Mouse (Mus musculus) hindbrain, embryonic 10.5 days (tissue): ENCODE results near the gene Cd33. TPM values are rescaled to one million over a fixed set of nuclear protein-coding genes. Genes with fewer than 3 reads are reported as not detected.

Experiments
- DNase-seq: peaks from one replicate; pipeline ENCODE4 v3.0.0-alpha.2; 2017; ENCODE audit warnings: low spot score
- H3K27ac ChIP-seq: fragments of 300-500 bp; sonication (generic); 2 replicates; pipeline ENCODE4 v1.5.1; 2016; ENCODE audit warnings: mild to moderate bottlenecking, moderate library complexity
- H3K27me3 ChIP-seq: fragments of 300-500 bp; sonication (generic); 2 replicates; pipeline ENCODE4 v1.6.1; 2016; ENCODE audit warnings: mild to moderate bottlenecking; ENCODE audit not compliant: poor library complexity, insufficient read depth, severe bottlenecking
- H3K36me3 ChIP-seq: fragments of 300-500 bp; sonication (generic); 2 replicates; pipeline ENCODE4 v1.6.1; 2016; ENCODE audit warnings: mild to moderate bottlenecking, moderate library complexity
- H3K4me1 ChIP-seq: fragments of 300-500 bp; sonication (generic); replicated peaks from 2 replicates; pipeline ENCODE4 v1.6.1; 2016; ENCODE audit warnings: mild to moderate bottlenecking
- H3K4me3 ChIP-seq: fragments of 300-500 bp; sonication (generic); 2 replicates; pipeline ENCODE4 v1.5.1; 2016; ENCODE audit warnings: mild to moderate bottlenecking, moderate library complexity
- H3K9me3 ChIP-seq: fragments of 300-500 bp; sonication (generic); 2 replicates; pipeline ENCODE4 v1.6.1; 2016; ENCODE audit warnings: mild to moderate bottlenecking, moderate library complexity
- WGBS: fragments of 180-500 bp; shearing (Covaris S2); methylation state at CpG from one replicate; pipeline ENCODE4 v1.1.7; 2016; 5-methylcytosine and 5-hydroxymethylcytosine counted together
- polyA plus RNA-seq: library from polyadenylated mRNA; unstranded; fragments of >200 nt; fragmentation: Nextera tagmentation; extraction: Ambion mirVana; gene quantifications from 2 replicates; pipeline ENCODE4 v1.2.1, GENCODE M21; 2016

Gene Cd33
- 0.61 and 1.2 TPM in 2 replicates for polyA plus RNA-seq

- Histone ChIP-seq H3K4me1 (no peaks in the 10 kb centered on the region), H3K36me3 (no peaks in the 10 kb centered on the region), H3K9me3 (no peaks in the 10 kb centered on the region), H3K27me3 (no peaks in the 10 kb centered on the region), H3K4me3 (no peak within 1 kb of the TSS), H3K27ac (no peak within 1 kb of the TSS)
- 83% methylated on average over 7 of the region's 7 CpGs for WGBS
- no peak for DNase-seq
Measured at GRCm38 (mm10) chr7:43544225-43544977, at the start of gene Cd33. Gene Cd33 (minus strand): TSS chr7:43544428.

GRCm38 (mm10) chr7:43584790-43585189, 40.6 kb upstream of the Cd33 start:
- H3K27me3 ChIP-seq, result no peaks in the 10 kb centered on the region
- H3K4me1 ChIP-seq, result peaks cover 21% of the 10 kb centered on the region
- H3K27ac ChIP-seq, result no peak overlapping the region
- peaks cover 67% of the 10 kb centered on the region for H3K36me3 ChIP-seq
- H3K4me3 ChIP-seq, result no peak overlapping the region
- 90% methylated on average over 5 of the region's 5 CpGs for WGBS
- no peak for DNase-seq
- H3K9me3 ChIP-seq, result no peaks in the 10 kb centered on the region

GRCm38 (mm10) chr7:43580526-43580925, 36.3 kb upstream of the Cd33 start:
- Histone ChIP-seq H3K4me3 (peak overlapping the region; percentile 63), H3K9me3 (no peaks in the 10 kb centered on the region), H3K27me3 (no peaks in the 10 kb centered on the region), H3K4me1 (peaks cover 21% of the 10 kb centered on the region), H3K27ac (peak overlapping the region; percentile 87), H3K36me3 (peaks cover 27% of the 10 kb centered on the region)
- DNase-seq, result no peak
- 65% methylated on average over 5 of the region's 5 CpGs for WGBS

GRCm38 (mm10) chr7:43579440-43580171, 35.4 kb upstream of the Cd33 start, which contains the start of gene Zfp719:
Gene Zfp719 (plus strand): TSS chr7:43579610.
- peak within 1 kb of the TSS; percentile 87 for H3K27ac ChIP-seq
- no peaks in the 10 kb centered on the region for H3K9me3 ChIP-seq
- peaks cover 21% of the 10 kb centered on the region for H3K4me1 ChIP-seq
- H3K27me3 ChIP-seq, result no peaks in the 10 kb centered on the region
- DNase-seq, result peak; percentile 93
- WGBS, result under 1% methylated on average over 37 of the region's 37 CpGs
- H3K36me3 ChIP-seq, result peaks cover 27% of the 10 kb centered on the region
- H3K4me3 ChIP-seq, result peak within 1 kb of the TSS; percentile 63

GRCm38 (mm10) chr7:43571216-43571615, 27.0 kb upstream of the Cd33 start:
- H3K4me3 ChIP-seq, result no peak overlapping the region
- WGBS, result 93% methylated on average over 2 of the region's 2 CpGs
- no peaks in the 10 kb centered on the region for H3K9me3 ChIP-seq
- DNase-seq, result no peak
- no peak overlapping the region for H3K27ac ChIP-seq
- H3K4me1 ChIP-seq, result no peaks in the 10 kb centered on the region
- H3K27me3 ChIP-seq, result no peaks in the 10 kb centered on the region
- H3K36me3 ChIP-seq, result peaks cover 89% of the 10 kb centered on the region

- 61% methylated on average over 6 of the region's 6 CpGs for WGBS
- Histone ChIP-seq H3K36me3 (peaks cover 29% of the 10 kb centered on the region), H3K27ac (peak overlapping the region; percentile 91), H3K9me3 (no peaks in the 10 kb centered on the region), H3K4me3 (peak overlapping the region; percentile 69), H3K27me3 (no peaks in the 10 kb centered on the region), H3K4me1 (peaks cover 15% of the 10 kb centered on the region)
- no peak for DNase-seq
Measured at GRCm38 (mm10) chr7:43563300-43563699, 19.1 kb upstream of the Cd33 start.

GRCm38 (mm10) chr7:43562651-43563070, 18.4 kb upstream of the Cd33 start:
- Histone ChIP-seq H3K4me1 (peaks cover 15% of the 10 kb centered on the region), H3K27ac (peak overlapping the region; percentile 91), H3K4me3 (peak overlapping the region; percentile 69), H3K27me3 (no peaks in the 10 kb centered on the region), H3K9me3 (no peaks in the 10 kb centered on the region), H3K36me3 (peaks cover 23% of the 10 kb centered on the region)
- under 1% methylated on average over 10 of the region's 10 CpGs for WGBS
- DNase-seq, result no peak

- no peaks in the 10 kb centered on the region for H3K27me3 ChIP-seq
- under 1% methylated on average over 27 of the region's 27 CpGs for WGBS
- peaks cover 17% of the 10 kb centered on the region for H3K36me3 ChIP-seq
- DNase-seq, result peak; percentile 91
- H3K4me3 ChIP-seq, result peak within 1 kb of the TSS; percentile 69
- peak within 1 kb of the TSS; percentile 91 for H3K27ac ChIP-seq
- H3K9me3 ChIP-seq, result no peaks in the 10 kb centered on the region
- peaks cover 15% of the 10 kb centered on the region for H3K4me1 ChIP-seq
Measured at GRCm38 (mm10) chr7:43562006-43562633, 17.9 kb upstream of the Cd33 start, which contains the start of gene Zfp658. Gene Zfp658 (plus strand): TSS chr7:43562256.

GRCm38 (mm10) chr7:43556901-43557300, 12.7 kb upstream of the Cd33 start:
- Histone ChIP-seq H3K4me1 (0 out of 2 replicates have a peak, but pooled peaks cover 2% of the 10 kb centered on the region), H3K27ac (no peak overlapping the region), H3K4me3 (no peak overlapping the region), H3K36me3 (no peaks in the 10 kb centered on the region), H3K27me3 (no peaks in the 10 kb centered on the region), H3K9me3 (no peaks in the 10 kb centered on the region)
- no peak for DNase-seq
- WGBS, result 90% methylated on average over 1 of the region's 1 CpGs

- no peak overlapping the region for H3K4me3 ChIP-seq
- H3K27me3 ChIP-seq, result no peaks in the 10 kb centered on the region
- no peaks in the 10 kb centered on the region for H3K36me3 ChIP-seq
- no peaks in the 10 kb centered on the region for H3K9me3 ChIP-seq
- 0 out of 2 replicates have a peak, but pooled peaks cover 2% of the 10 kb centered on the region for H3K4me1 ChIP-seq
- 91% methylated on average over 5 of the region's 5 CpGs for WGBS
- DNase-seq, result no peak
- no peak overlapping the region for H3K27ac ChIP-seq
Measured at GRCm38 (mm10) chr7:43555351-43555750, 11.1 kb upstream of the Cd33 start.

- H3K4me1 ChIP-seq, result 0 out of 2 replicates have a peak, but pooled peaks cover 2% of the 10 kb centered on the region
- H3K27ac ChIP-seq, result no peak overlapping the region
- H3K27me3 ChIP-seq, result no peaks in the 10 kb centered on the region
- H3K36me3 ChIP-seq, result no peaks in the 10 kb centered on the region
- DNase-seq, result no peak
- WGBS, result 63% methylated on average over 3 of the region's 3 CpGs
- no peaks in the 10 kb centered on the region for H3K9me3 ChIP-seq
- no peak overlapping the region for H3K4me3 ChIP-seq
Measured at GRCm38 (mm10) chr7:43554550-43554949, 10.3 kb upstream of the Cd33 start.

GRCm38 (mm10) chr7:43553153-43553552, 8.9 kb upstream of the Cd33 start:
- Histone ChIP-seq H3K36me3 (no peaks in the 10 kb centered on the region), H3K27me3 (no peaks in the 10 kb centered on the region), H3K27ac (no peak overlapping the region), H3K4me3 (no peak overlapping the region), H3K9me3 (no peaks in the 10 kb centered on the region), H3K4me1 (0 out of 2 replicates have a peak, but pooled peaks cover 2% of the 10 kb centered on the region)
- no peak for DNase-seq
- 79% methylated on average over 4 of the region's 4 CpGs for WGBS
